Mouse (Mus musculus) brain, embryonic 14.5 days (tissue): ENCODE results near the gene Lrrc51.

ENCODE experiments used
- CTCF ChIP-seq: fragments of 200-500 bp; IDR thresholded peaks from 2 replicates; pipeline ENCODE4 v1.5.1; 2012; ENCODE audit warnings: inconsistent platforms, mild to moderate bottlenecking, moderate library complexity, borderline replicate concordance; ENCODE audit not compliant: insufficient read depth, insufficient read length; ENCODE audit errors: extremely low read depth
- POLR2A ChIP-seq: fragments of 200-500 bp; IDR thresholded peaks from 2 replicates; pipeline ENCODE4 v1.6.1; 2012; ENCODE audit warnings: mild to moderate bottlenecking, inconsistent platforms, borderline replicate concordance; ENCODE audit not compliant: poor library complexity, insufficient read depth, insufficient read length, severe bottlenecking; ENCODE audit errors: extremely low read depth

- TF ChIP-seq CTCF, result no peak
- no peak for TF ChIP-seq POLR2A
Measured at GRCm38 (mm10) chr7:101964551-101964950, 30.9 kb upstream of the Lrrc51 start.
